In genomic region chr11:43230231-43230630, GRCm38 (mm10) we compare ENCODE assay signal across 10 mouse cellular contexts.
"Had no signal": no experiment of that assay in that cellular context is flagged by ENCODE, and none has a peak within 500 bp of the region (broad histone marks: within the 10 kb centered on the region; RNA-seq: fewer than 3 reads in every experiment).

No protein-coding gene starts in this region.

- H3K9me3 ChIP-seq: liver, embryonic 13.5 days had no signal

- H3K36me3 ChIP-seq: liver, embryonic 13.5 days had no signal

- H3K9ac ChIP-seq: liver, embryonic 13.5 days had no signal

- H3K4me2 ChIP-seq: liver, embryonic 13.5 days; midbrain, embryonic 11.5 days had no signal

- H3K27ac ChIP-seq: layer of hippocampus, adult 2 months; liver, embryonic 13.5 days had no signal

- H3K4me3 ChIP-seq: layer of hippocampus, adult 2 months; liver, embryonic 13.5 days had no signal

- H3K27me3 ChIP-seq: liver, embryonic 13.5 days had no signal

- DNase-seq: kidney, postnatal 14 days; layer of hippocampus, adult 9-11 months; liver, embryonic 13.5 days; lung, adult 2 months; lung, postnatal 14 days; lung, postnatal 4 days; midbrain, embryonic 14.5 days; thymus, postnatal 25 days had no signal

- H3K4me1 ChIP-seq: liver, embryonic 13.5 days had no signal
